Mouse (Mus musculus): Measurements from ENCODE around the gene Slc28a1. TPM values are rescaled to one million over a fixed set of nuclear protein-coding genes. Genes with fewer than 3 reads are reported as not detected.
A peak's percentile ranks its signal among the peaks of the same experiment; 100 is the strongest.
"Not testable (repeated sequence)": the region's sequence is repeated elsewhere in the genome, so short reads cannot be mapped to it uniquely, and the experiment has no call there.

The Slc28a1 gene
- total RNA-seq, 2 experiments from 2014 or later = 0.28 to 0.34 TPM

DNA sequence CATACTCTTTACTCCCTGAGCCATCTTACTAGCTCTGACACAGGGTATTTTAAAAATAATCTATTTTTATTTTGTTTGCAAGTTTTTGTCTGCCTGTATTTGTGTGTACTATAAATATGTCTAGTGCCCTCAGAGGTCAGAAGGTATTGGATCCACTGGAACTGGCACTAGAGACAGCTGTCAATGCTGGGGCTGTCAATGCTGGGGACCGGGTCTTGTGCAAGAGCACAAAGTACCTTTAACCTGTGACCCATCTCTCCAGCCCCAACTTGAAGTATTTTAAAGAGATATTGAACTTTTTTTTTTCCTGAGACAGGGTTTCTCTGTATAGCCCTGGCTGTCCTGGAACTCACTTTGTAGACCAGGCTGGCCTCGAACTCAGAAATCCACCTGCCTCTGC, 59.3 kb downstream of the Slc28a1 start:
- DNase-seq = no peak

DNA sequence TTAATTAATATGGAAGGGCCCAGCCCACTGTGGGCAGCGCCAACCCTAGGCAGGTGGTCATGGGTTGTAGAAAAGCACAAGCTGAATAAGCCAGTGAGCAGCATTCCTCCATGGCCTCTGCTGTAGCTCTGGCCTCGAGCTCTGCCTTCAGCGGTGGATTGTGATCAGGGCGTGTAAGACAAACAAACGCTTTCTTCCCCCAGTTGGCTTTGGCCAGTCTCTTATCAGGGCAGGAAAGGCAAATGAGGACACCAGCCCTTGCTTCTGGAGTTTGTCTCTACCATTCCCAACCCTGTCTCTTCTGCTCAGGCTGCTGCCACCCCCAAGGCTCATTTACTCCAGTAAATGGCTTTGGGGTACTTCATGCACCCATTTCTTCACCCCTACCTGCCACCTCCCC, 60.1 kb downstream of the Slc28a1 start:
- DNase-seq = no peak

DNA sequence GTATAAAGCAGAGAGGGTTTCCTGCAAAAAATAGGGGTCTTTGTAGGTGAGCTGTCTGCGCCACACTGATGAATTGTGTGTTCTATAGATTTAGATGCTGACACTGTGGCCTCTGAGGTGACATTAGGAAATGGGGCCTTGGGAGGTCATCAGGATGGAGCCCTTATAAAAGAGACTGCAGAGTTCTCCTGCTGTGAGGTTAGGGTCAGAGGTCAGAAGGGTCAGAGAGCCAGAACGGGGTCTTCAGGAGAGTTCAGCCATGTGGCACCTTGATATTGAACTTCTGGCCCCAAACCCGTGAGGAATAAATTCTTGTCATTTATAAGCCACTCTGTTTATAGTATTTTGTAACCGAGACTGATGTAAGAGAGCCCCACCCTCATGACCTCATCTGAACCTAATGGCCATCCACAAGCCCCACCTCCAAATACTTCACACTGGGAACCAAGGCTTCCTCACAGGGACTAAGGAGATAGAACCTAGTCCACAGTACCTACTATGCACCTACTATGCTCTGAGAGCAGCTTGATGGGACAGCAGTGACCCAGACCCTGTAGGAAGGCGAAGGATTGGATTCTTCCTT, 61.7 kb downstream of the Slc28a1 start:
- DNase-seq = no peak

DNA sequence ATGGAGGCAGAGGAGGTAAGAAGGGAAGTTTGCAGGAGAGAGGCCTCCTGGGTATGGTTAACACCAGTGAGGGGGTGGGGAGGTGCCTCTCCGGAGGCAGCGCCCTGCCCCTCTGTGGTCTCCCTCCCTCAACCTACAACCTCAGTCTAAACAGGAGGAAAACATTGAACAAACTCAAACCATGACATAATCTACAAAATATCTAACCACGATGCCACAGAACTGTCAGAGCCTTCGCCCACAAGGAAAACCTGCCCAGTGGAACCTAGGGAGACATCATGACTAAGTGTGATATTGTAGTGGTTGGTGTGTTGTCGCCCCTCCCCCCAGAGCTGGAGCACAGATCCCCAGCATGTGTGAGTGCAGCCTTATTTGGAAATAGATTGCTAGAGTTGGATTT, 64.9 kb downstream of the Slc28a1 start:
- DNase-seq = no peak

DNA sequence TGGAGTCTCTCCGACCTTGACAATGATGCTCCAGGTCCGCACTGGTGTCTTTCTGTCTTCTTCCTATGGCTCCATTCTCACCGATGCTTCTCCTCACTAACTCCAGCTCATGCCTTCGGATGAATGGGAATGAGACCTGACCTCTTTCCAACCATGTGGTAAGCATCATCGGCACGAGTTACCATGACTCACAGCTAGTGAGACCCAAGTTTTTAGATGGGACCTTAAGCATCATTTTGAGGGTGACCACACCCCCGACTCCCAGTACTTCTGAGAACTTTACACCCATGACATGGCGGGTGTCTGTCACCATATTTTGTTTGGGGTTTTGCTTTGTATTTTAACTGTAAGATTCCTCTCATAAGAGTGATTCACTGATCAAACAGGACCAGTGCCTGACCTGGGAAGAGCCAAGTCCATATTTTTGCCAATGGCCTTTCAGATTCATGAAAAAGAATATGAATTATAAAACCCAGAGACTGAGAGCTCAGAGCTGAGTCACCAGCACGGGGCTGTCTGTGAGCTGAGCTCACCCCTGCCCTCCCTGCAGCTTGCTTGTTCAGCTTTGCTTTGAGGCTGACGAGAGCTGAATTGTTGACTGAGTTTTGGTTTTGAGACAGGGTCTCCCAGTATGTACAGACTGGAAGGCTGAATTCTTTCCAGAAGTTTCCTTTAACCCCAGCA, 68.0 kb downstream of the Slc28a1 start:
- DNase-seq = no peak

DNA sequence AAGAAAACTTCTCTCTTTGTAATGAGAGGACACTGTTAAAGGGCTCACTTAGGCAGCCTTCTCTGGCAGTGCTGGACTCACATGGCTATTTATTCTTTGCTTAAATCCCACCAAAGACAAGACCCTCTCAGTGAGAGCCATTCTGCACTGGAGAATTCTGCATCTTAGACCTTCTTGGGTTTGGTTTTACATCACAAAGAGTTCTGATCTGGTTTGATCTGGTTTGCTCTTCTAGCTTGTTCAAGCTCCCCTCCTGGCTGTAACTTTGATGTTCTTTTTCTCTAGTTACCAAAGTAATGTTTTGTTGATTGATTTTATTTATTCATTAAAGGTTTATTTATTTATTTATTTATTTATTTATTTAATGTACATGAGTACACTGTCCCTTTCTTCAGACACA, 68.6 kb downstream of the Slc28a1 start:
- DNase-seq = no peak

DNA sequence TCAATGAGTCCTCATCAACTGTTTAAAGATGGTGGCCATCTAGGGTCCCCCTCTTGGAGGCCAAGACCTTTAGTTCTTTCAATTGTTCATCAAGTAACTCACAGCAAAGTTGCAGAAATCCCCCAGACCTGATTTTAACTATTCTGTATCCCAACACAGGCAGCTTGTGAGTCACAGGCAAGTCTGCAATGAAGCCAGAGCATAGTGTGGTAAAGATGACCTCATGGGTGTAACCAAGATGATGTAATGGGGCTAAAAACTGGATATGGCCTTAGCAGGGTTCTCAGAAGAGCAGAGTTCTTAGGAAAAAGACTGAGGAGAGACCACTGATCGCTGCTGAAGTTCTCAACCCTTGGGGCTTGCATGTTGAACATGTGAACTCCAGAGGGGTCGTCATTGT, 69.5 kb downstream of the Slc28a1 start:
- DNase-seq = no peak

DNA sequence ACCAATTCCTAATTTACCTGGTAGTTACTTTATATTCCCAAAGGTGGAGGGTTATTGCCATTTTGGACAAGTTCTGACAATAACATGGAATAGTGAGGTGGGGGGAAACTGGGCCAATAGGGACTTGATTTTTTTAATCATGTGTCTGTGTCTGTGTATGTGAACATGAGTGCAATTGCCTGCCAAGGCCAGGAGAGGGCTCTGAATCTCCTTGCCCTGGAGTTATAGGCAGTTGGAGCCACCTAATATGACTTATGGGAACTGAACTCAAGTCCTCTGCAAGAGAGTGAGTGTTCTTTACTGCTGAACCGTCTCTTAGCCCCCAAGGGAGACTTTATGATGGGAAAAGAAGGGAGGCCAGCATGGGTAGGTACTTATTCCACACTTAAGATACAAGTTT, 70.1 kb downstream of the Slc28a1 start:
- no peak for DNase-seq

DNA sequence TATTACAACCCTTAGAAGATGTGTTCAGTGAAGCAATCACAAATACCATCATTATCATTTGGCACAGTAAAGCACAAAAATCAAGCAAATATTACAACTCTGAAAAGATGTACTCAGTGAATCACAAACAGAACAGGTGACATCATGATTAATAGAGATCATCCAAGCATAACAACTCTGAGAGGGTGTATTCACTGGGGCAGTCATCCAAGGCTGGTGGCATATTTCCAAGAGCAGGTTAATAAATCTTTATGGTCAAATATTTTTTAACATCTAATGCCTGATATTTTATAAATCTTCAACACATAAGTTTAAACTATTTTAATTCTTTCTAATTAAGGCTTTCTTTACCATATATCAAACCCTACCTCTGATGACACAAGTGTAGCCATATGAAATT, 71.4 kb downstream of the Slc28a1 start:
- DNase-seq = not testable (repeated sequence)

DNA sequence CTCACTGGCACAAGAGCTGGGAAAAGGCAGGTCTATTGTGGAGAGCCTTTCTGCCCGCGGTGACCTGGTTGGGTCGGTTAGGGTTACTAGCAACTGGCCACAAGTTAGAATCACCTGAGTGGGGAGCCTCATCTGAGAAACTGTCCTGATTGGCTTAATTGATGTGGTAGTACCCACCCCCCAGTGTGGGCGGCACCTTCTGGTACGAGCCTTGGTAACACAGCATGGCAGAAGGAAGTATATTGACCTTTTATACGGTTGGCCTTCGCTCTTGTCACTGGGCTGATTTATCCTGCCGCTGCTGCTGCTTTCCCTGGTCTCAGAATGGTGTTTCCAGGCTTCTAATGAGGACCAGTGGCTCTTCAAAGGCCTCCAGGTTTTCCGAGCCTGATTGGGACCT, 74.6 kb downstream of the Slc28a1 start:
- no peak for DNase-seq

DNA sequence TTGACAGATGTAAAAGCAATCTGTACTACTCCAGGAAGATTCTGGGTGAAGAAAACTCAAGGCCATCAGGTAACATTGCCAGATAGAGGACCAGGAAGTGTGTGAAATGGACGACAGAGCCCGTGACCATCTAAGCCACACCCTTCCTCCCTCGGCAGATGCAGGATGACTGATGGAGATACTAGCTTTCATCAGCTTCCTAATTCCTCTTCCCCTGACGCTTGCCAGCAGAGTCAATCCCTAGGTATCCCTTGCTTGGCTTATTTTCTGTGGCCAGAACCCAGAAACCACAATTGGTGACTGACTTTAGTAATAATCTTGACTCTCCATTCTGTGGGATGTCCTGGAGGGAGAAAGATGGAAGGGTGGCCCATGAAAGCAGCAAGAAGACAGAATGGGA, 80.9 kb downstream of the Slc28a1 start:
- no peak for DNase-seq

DNA sequence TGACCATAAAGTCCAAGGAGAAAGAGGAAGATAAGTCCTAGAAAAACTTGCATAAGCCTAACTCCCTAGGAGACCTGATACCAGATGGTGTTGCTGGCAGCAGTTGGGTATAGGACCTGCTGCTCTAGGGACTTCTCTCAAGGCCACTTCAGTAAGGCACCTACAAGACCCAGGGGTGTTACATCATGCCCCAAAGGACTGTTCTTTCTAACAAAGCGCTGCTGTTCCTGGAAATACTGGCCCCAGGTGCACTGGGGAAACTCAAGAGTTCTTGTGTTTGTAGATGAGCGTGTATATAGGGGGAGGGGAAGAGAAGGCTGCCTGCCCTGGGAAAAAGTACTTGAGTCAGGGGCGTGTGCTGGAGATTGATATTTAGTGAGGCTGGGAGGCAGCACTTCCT, 82.2 kb downstream of the Slc28a1 start:
- DNase-seq = no peak

DNA sequence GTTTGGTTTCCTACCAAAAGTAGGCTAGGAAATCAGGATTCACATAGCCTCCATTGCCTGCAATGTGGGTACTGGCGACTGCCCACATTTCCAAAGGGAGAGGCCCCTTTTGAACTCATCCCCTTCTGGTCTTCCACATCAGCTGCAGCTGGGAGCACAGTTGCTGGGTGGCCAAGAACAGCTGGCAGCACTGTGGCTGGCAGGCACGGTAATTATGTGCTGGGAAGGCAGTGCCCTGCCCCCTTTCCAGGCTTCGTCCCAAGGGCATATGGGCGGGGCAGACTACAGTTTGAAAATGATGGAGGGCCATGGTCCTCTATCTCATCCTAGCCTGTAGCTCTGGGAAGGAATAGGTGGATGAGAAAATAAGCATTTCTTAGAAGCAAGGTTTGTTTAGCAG, 83.9 kb downstream of the Slc28a1 start:
- peak; percentile 29 for DNase-seq

DNA sequence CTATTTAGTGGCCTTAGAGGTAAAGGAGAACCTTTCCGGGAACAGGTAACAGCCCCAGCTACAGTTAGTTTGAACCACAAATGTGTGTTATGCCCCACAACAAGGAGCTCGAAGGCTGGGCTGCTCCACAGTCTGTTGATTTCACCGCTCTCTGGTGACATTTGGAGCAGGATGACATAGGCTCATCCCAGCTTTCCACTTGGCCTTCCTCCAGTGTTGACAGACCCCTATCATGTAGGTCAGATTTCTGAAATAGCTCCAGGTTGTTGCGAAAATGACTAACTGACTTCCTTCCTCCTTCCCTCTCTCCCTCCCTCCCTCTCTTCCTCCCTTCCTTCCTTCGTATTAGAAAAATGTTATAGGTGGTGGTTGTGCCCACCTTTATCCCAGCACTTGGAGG, 84.5 kb downstream of the Slc28a1 start:
- DNase-seq = no peak

DNA sequence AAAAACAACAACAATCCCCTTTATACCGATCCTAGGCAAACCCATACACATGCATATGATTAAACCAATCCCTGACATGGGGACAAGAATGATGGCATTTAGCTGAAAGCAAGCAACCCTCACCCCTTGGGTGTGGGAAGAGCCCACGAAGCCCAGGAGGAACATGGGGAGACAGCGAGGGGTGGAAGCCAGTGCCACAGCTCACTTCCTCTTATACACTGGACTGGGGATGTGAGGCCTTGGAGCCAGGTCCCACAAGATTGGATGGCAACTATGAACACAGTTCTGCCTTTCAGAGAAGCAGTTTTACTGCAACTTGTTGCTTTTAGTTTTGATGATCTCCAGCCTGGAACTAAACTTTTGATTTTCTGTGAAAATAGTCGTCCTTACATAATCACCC, 85.2 kb downstream of the Slc28a1 start:
- no peak for DNase-seq

DNA sequence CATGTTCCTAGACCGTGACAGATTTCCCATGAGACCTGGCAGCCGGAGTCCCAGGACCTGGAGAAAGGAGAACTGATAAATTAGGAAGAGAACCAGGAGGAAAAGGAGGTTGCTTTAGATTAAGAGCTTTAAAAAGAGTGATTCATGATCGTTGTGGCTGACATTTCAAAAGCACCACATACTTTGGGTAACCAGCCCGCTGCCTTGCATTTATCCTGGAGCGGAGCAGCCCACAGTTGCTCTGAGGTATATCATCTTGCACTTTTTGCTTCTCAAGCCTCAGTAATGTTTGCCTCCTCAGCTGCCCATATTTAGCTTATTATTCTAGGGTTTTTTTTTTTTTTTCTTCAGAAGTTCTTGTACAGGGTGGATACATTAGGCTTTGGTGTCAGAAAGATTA, 87.8 kb downstream of the Slc28a1 start:
- no peak for DNase-seq

DNA sequence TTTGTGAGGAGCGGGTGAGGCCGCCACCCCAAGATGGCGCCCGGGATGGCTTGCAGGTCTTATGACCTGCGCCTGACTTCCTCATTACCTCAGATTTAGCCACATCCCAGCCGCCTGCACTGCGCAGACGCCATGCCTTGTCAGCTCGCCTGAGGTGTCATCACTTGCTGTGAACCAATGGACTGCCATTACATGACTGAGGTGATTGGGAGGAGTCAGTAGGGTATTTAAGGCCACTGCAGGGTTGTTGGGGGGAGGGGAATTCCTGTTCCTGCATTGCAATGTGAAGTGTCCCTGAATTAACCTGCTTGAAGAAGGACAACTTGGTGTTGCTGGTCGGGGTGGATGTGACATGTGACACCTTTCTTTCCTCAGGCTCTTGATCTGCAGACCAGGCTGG, 89.0 kb downstream of the Slc28a1 start:
- not testable (repeated sequence) for DNase-seq

DNA sequence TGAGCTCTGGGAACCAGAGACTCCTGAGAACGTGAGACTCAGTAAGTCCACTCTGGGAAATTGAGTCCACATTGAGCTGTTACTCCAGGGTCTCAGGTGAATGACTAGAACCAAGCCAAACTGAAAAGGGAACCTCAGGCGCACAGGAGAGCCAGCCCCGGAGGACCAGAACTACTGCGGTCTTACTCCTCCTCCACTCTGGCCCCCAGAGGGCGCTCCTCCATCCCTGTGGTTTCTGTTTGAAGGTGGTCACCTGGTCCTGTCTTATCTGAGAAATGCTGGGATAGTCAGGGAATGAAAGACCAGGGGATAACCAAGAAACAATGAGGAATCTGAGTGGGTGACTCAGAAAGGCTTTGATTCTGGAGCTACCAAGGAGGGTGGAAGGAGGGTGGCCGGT, 94.3 kb downstream of the Slc28a1 start:
- peak; percentile 65 for DNase-seq

DNA sequence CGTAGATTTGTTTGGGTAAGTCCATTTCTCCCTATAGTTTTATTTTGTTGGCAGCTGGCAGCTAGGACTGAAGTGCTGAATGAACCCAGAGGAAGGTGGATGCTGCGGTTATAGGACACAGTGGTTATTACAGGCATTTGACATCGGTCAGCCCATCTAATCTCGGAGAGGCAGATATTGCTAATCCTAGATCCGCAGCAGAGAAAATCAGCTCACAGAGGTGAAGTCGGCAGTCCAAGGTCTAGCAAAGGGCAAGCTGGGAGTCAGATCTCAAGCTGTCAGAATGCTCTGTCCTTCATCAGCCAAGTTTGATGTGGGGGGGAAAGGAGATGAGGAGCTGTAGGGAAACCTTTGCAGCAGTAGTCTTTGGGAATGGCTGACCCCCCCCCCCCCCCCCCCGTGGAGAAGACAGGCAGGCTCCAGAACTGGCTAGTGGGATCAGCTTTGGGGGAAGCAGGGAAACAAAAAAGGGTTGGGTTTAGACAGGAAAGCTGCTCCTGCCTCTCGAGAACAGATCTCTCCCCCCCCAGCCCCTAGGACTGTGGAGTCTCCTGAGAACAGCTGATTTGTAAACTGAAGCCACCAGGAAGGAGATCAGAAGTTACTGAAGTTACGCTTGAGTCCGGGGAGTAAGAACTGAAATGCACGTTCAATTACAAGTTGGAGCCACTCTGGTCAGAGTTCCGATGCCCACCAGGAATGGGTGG, 95.5 kb downstream of the Slc28a1 start:
- no peak for DNase-seq

DNA sequence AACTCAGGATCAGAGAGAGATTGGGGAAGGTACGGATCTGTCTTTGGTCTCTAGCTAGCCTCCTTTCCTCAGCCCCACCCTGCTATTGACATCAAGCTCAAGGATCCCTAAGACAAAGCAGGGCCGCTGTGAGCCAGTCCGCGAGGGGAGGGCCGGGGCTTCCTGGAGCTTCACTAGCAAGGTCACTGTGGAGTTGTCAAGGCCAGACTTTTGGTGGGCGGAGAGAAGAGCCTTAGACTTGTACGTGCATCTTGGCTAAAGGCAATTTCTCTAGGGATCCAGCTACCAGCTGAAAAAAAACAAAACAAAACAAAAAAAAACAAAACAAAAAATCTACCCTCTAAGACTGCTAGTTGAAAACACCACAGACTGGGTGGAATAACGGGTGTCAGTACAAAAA, 97.2 kb downstream of the Slc28a1 start:
- DNase-seq = no peak

DNA sequence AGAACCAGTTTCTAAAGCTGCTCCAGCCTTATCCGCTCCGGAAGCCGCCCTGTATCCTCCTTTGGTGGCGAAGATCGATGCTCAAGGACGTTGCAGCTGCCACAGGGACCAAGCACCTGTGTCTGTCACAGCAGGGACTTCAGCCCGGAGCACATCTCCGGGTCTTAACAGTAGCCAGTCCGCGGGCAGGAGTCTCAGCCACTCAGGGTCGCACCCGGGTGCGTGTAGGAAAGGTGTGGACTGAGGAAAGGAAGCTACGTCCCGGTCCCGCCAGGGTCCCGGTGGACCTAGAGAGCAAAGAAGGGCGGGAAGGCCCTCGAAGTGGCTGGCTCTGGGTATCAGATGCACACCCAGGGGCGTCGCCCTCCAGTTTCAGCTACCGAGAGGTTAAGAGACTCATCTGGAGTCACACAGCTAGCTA, 97.7 kb downstream of the Slc28a1 start:
- peak; percentile 40 for DNase-seq

DNA sequence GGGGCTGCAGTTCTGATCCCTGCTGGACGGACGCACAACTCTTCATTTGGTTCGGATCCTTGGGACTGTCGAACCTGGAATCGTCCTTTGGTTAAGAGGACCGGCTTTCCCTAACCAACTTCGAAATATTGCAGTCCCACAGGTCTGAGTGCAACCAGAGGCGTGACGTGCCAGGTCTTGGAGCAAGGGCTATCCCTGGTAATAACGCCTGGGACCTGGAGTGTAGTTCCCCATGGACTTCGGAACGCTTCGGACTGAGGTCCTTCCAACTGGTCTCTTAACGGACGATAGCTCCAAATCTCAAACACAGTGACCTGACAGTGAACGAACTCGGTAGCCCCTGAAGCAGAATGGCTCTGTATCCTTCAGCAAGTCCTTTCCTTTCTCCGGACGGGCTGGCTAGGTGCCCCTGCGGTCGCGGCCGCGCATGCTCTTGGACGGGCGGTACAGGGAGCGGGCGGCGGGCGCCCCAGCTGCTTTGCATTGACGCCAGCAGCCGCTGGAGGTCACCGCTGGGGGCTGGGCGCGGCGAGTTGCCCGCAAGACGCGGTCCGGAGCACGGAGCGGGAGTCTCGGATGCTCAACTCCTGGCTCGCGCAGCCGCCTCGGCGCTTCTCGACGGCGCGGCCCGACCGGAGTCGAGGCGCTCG, 98.2 kb downstream of the Slc28a1 start:
- DNase-seq = peak; percentile 96

All from gastrocnemius, postnatal 10 days (tissue).